Mouse (Mus musculus) E14TG2a.4 (cell line): ENCODE measurements around the gene Psmd2.

Source experiments
- H3K27me3 ChIP-seq: 2 replicates; pipeline ENCODE4 v1.6.1; 2014; ENCODE audit warnings: low read length, control low read depth; ENCODE audit not compliant: insufficient read depth
- H3K36me3 ChIP-seq: 2 replicates; pipeline ENCODE4 v1.6.1; 2014; ENCODE audit warnings: low read length, control low read depth; ENCODE audit not compliant: insufficient read depth
- H3K4me1 ChIP-seq: replicated peaks from 2 replicates; pipeline ENCODE4 v1.6.1; 2014; ENCODE audit warnings: low read depth, low read length, control low read depth
- H3K4me3 ChIP-seq: replicated peaks from 2 replicates; pipeline ENCODE4 v1.5.1; 2014; ENCODE audit warnings: mild to moderate bottlenecking, low read length
- H3K9me3 ChIP-seq: 2 replicates; pipeline ENCODE4 v1.6.1; 2014; ENCODE audit warnings: low read length, control low read depth
- CTCF ChIP-seq: conservative IDR thresholded peaks from 2 replicates; pipeline ENCODE4 v1.5.1; 2014; ENCODE audit warnings: low read length
- NANOG ChIP-seq: IDR thresholded peaks from 2 replicates; pipeline ENCODE4 v1.6.1; 2014; ENCODE audit warnings: borderline replicate concordance, low read length, mixed read lengths
- POU5F1 ChIP-seq: IDR thresholded peaks from 2 replicates; pipeline ENCODE4 v1.6.1; 2014; ENCODE audit warnings: low read length, borderline replicate concordance

Psmd2 gene

DNA sequence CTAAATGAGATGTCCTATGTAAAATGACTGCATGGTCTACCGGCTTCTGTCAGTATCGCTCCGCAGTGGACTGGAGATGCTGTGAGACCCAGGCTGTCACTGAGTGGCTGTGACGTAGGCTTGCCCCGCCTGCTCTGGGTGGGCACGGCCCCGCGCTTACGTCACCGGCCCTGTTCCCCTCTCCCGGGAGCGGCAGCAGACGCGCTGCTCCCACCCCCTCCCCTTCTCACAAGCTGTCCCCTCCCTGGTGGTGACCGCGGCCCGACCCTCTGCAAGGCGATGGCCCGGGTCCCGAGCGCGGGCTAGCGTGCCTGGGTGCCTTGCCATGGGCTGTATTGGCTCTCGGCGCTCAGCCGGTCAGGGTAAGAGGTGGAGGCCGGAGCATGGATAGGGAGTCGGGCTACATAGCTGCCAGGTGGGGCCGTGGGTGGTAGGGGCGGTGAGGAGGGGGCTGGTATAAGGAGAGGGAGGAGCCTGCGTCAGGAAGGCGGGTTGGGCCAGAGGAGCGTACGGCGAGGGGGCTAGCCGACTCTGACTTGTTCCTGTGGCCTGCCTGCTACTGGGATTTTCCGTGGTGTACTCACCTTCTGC is 41.8 kb downstream of the Psmd2 start, which contains the start of gene Fam131a:
Fam131a (plus strand) TSS at position 131 of the 591 bp plus-strand sequence.
- TF ChIP-seq POU5F1 (no peak), CTCF (no peak), NANOG (no peak)
- peak within 1 kb of the TSS; percentile 82 for H3K4me3 ChIP-seq

DNA sequence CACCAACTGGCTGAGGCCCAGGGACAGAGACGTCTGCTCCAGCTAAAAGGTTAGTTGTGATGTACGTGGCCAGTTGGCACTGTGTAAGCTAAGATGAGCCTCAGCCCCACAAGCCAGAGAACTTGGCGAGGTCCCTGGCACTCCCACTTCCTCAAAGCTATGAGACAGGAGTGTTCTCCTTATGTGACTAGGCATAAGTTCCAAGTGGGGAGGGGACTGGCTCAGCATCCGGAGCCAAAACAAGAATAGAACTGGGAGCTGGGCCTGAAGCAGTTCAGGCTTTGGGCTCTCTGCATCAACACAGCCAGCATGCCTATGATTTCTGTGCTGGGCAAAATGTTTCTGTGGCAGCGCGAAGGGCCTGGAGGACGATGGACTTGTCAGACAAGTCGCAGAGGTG is 43.3 kb downstream of the Psmd2 start:
- H3K4me3 ChIP-seq = no peak overlapping the region
- TF ChIP-seq POU5F1 (no peak), CTCF (no peak), NANOG (no peak)
- H3K4me1 ChIP-seq = peaks cover 69% of the 10 kb centered on the region
- no peaks in the 10 kb centered on the region for H3K9me3 ChIP-seq
- peaks cover 27% of the 10 kb centered on the region for H3K27me3 ChIP-seq
- H3K36me3 ChIP-seq = peaks cover 38% of the 10 kb centered on the region

More for the DNA sequence above, 41.8 kb downstream of the Psmd2 start, which contains the start of gene Fam131a:
- H3K4me1 ChIP-seq = peaks cover 78% of the 10 kb centered on the region
- peaks cover 27% of the 10 kb centered on the region for H3K27me3 ChIP-seq
- peaks cover 47% of the 10 kb centered on the region for H3K36me3 ChIP-seq
- H3K9me3 ChIP-seq = no peaks in the 10 kb centered on the region

GRCm38 (mm10) chr16:20695622-20696323 is 44.3 kb downstream of the Psmd2 start:
- TF ChIP-seq POU5F1 = no peak
- TF ChIP-seq CTCF = no peak
- no peak for TF ChIP-seq NANOG
- Histone ChIP-seq H3K9me3 (no peaks in the 10 kb centered on the region), H3K27me3 (peaks cover 27% of the 10 kb centered on the region), H3K4me1 (peaks cover 69% of the 10 kb centered on the region), H3K4me3 (peak overlapping the region; percentile 71), H3K36me3 (peaks cover 28% of the 10 kb centered on the region)

DNA sequence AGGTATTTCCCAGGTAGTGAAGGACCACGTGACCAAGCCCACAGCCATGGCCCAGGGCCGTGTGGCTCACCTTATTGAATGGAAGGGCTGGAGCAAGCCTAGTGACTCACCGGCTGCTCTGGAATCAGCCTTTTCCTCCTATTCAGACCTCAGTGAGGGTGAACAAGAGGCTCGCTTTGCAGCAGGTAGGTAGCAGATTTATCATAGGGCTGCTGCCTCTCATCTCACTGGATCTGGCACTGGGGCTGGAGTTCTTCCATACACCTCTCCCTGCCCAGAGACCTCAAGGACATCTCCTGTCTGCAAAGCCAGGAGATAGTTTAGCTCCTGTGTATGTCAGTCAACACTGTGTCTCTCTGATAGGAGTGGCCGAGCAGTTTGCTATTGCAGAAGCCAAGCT is 47.8 kb downstream of the Psmd2 start:
- Histone ChIP-seq H3K4me3 (no peak overlapping the region), H3K36me3 (peaks cover 24% of the 10 kb centered on the region), H3K9me3 (no peaks in the 10 kb centered on the region), H3K27me3 (peaks cover 27% of the 10 kb centered on the region), H3K4me1 (peaks cover 73% of the 10 kb centered on the region)
- TF ChIP-seq NANOG = no peak
- TF ChIP-seq POU5F1 = no peak
- no peak for TF ChIP-seq CTCF

- TF ChIP-seq NANOG (no peak), POU5F1 (no peak), CTCF (no peak)
- Histone ChIP-seq H3K27me3 (peaks cover 21% of the 10 kb centered on the region), H3K36me3 (peaks cover 31% of the 10 kb centered on the region), H3K4me1 (peaks cover 73% of the 10 kb centered on the region), H3K4me3 (no peak overlapping the region), H3K9me3 (no peaks in the 10 kb centered on the region)
These were observed 48.6 kb downstream of the Psmd2 start for GRCm38 (mm10) chr16:20700036-20700435.

- TF ChIP-seq NANOG (no peak), POU5F1 (no peak), CTCF (no peak)
- Histone ChIP-seq H3K9me3 (no peaks in the 10 kb centered on the region), H3K27me3 (peaks cover 8% of the 10 kb centered on the region), H3K4me1 (peaks cover 75% of the 10 kb centered on the region), H3K4me3 (peak overlapping the region; percentile 82), H3K36me3 (peaks cover 44% of the 10 kb centered on the region)
These were observed 49.9 kb downstream of the Psmd2 start for GRCm38 (mm10) chr16:20701316-20701715.

DNA sequence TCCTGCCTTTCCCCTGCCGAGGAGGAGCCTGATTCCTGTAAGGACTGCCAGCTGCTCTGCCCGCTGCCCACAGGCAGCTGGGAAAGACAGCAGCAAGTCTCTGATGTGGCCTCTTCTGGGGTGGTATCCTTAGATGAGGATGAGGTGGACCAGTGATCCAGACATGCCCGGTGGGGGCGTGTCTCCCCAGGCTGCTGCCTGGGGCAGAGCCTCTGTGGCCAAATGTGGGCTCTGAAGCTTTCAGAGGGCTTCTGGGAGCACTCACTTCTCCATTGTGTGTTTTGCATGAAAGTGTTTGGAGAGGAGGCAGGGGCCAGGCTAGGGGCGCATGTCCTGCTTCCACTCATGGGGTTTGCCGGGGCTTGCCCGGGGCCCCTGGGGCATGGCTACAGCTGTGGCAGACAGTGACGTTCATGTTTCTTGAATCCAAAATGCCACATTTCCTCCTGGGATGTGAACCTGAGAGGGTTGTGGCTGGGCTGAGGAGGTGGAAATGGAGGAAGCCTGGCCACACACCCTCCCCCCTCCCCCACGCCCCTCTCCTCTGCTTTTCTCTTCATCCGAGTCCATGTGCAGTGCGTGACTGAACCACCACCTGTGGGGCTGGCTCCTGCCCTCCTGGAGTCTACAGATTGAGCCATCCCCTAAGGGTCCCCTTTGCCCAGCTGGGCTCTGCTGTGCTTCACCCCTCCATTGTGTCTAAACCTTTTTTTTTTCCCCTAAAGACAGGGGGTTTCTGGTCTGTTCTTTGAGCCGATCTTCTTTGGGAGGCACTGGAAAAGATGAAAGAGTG is 50.5 kb downstream of the Psmd2 start:
- H3K9me3 ChIP-seq = no peaks in the 10 kb centered on the region
- TF ChIP-seq CTCF = no peak
- no peak for TF ChIP-seq POU5F1
- no peak for TF ChIP-seq NANOG
- peaks cover 50% of the 10 kb centered on the region for H3K36me3 ChIP-seq

DNA sequence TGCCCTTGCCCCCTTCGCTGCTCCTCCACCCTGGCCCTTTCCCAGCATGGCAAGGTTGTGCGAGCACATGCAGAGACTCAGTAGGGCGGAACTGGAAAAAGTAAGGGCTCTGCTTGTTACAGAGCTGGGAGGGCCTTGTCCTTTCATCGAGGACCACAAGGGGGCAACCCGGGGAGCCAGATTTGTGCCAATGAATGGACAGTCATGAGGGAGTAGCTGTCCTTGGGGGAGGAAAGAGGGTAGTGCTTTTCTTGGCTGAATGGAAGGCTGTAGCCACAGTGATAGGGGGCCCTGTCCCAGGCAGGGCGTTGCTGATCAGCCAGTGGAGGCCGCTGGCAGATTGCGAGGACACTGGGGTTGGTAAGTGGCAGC is 51.1 kb downstream of the Psmd2 start:
- TF ChIP-seq CTCF (peak; percentile 88), NANOG (no peak), POU5F1 (no peak)
- Histone ChIP-seq H3K27me3 (0 out of 2 replicates have a peak, but pooled peaks cover under 1% of the 10 kb centered on the region), H3K4me3 (peak overlapping the region; percentile 82), H3K9me3 (no peaks in the 10 kb centered on the region), H3K4me1 (peaks cover 83% of the 10 kb centered on the region), H3K36me3 (peaks cover 56% of the 10 kb centered on the region)

More for the DNA sequence above, 50.5 kb downstream of the Psmd2 start:
- Histone ChIP-seq H3K4me3 (peak overlapping the region; percentile 82), H3K4me1 (peaks cover 78% of the 10 kb centered on the region), H3K27me3 (0 out of 2 replicates have a peak, but pooled peaks cover 3% of the 10 kb centered on the region)
